Mouse (Mus musculus) cerebellum, adult 9-10 months (tissue): ENCODE measurements around the gene Zfp462.
"Not testable (repeated sequence)": the region's sequence is repeated elsewhere in the genome, so short reads cannot be mapped to it uniquely, and the experiment has no call there.

Source experiments
- DNase-seq: peaks from one replicate; pipeline ENCODE4 v3.0.0; 2022

Gene Zfp462

GRCm38 (mm10) chr4:54944921-54945430 is at the start of gene Zfp462:
Gene Zfp462 (plus strand): TSS chr4:54945048.
- no peak for DNase-seq

GRCm38 (mm10) chr4:54896017-54896416 is 48.8 kb upstream of the Zfp462 start:
- no peak for DNase-seq

GRCm38 (mm10) chr4:54904641-54905040 is 40.2 kb upstream of the Zfp462 start:
- no peak for DNase-seq

GRCm38 (mm10) chr4:54905399-54905953 is 39.4 kb upstream of the Zfp462 start:
- no peak for DNase-seq

- no peak for DNase-seq
Observed at GRCm38 (mm10) chr4:54910300-54910699, 34.5 kb upstream of the Zfp462 start.

- no peak for DNase-seq
Observed at GRCm38 (mm10) chr4:54918276-54918675, 26.6 kb upstream of the Zfp462 start.

GRCm38 (mm10) chr4:54923386-54923785 is 21.5 kb upstream of the Zfp462 start:
- DNase-seq: no peak

GRCm38 (mm10) chr4:54924306-54924705 is 20.5 kb upstream of the Zfp462 start:
- DNase-seq: no peak

GRCm38 (mm10) chr4:54926456-54926855 is 18.4 kb upstream of the Zfp462 start:
- DNase-seq: not testable (repeated sequence)

- DNase-seq: not testable (repeated sequence)
Observed at GRCm38 (mm10) chr4:54927321-54928062, 17.4 kb upstream of the Zfp462 start.

GRCm38 (mm10) chr4:54929686-54930085 is 15.2 kb upstream of the Zfp462 start:
- no peak for DNase-seq

- DNase-seq: no peak
Observed at GRCm38 (mm10) chr4:54932668-54933067, 12.2 kb upstream of the Zfp462 start.

- no peak for DNase-seq
Observed at GRCm38 (mm10) chr4:54937161-54937560, 7.7 kb upstream of the Zfp462 start.

- no peak for DNase-seq
Observed at GRCm38 (mm10) chr4:54945603-54946445, 976 bp downstream of the Zfp462 start.

- DNase-seq: no peak
Observed at GRCm38 (mm10) chr4:54946662-54947055, 1.8 kb downstream of the Zfp462 start.

- no peak for DNase-seq
Observed at GRCm38 (mm10) chr4:54947056-54947990, 2.5 kb downstream of the Zfp462 start.

GRCm38 (mm10) chr4:54947991-54948615 is 3.3 kb downstream of the Zfp462 start:
- DNase-seq: peak; percentile 38

GRCm38 (mm10) chr4:54948616-54949560 is 4.0 kb downstream of the Zfp462 start:
- peak; percentile 43 for DNase-seq

GRCm38 (mm10) chr4:54949561-54949940 is 4.7 kb downstream of the Zfp462 start:
- no peak for DNase-seq

- DNase-seq: no peak
Observed at GRCm38 (mm10) chr4:54950136-54950535, 5.3 kb downstream of the Zfp462 start.

GRCm38 (mm10) chr4:54950866-54951265 is 6.0 kb downstream of the Zfp462 start:
- DNase-seq: no peak
